Mouse (Mus musculus) testis, adult 2 months (tissue): ENCODE measurements around the gene Rap1b.

Source experiments
- CTCF ChIP-seq: fragments of 200-500 bp; IDR thresholded peaks from 2 replicates; pipeline ENCODE4 v1.5.1; 2012; ENCODE audit warnings: low read depth, mild to moderate bottlenecking, inconsistent platforms, low read length, moderate library complexity; ENCODE audit not compliant: control insufficient read depth, insufficient read depth, insufficient replicate concordance
- POLR2A ChIP-seq: fragments of 200-500 bp; IDR thresholded peaks from 2 replicates; pipeline ENCODE4 v1.6.1; 2012; ENCODE audit warnings: low read depth, mild to moderate bottlenecking, inconsistent platforms, low read length, moderate library complexity; ENCODE audit not compliant: control insufficient read depth

- no peak for TF ChIP-seq POLR2A
- TF ChIP-seq CTCF, result no peak
Observed at GRCm38 (mm10) chr10:117766896-117767160, 79.0 kb downstream of the Rap1b start.
